8 mouse cellular contexts compared by ENCODE assay signal in genomic region chr16:96145110-96145800, GRCm38 (mm10). TPM values are rescaled to one million over a fixed set of nuclear protein-coding genes. Genes with fewer than 3 reads are reported as not detected.
DNase-seq lines count a peak whose midpoint lies in the region; ATAC-seq and TF ChIP-seq lines count a peak whose summit lies in the region.

Gene Wrb, plus strand, starts transcription at chr16:96145407.

- TF ChIP-seq CTCF in lung, adult 2 months (IDR thresholded peaks at IDR 0.05; ENCODE audit: insufficient read depth, low read length): peak; percentile 94

- DNase-seq in ES-E14 (ENCODE audit: low read depth, low spot score): peak; percentile 100
- DNase-seq in cerebellum, adult 11-12 months: peak; percentile 100
- DNase-seq in heart, postnatal 25 days (ENCODE audit: low spot score): peak; percentile 100
- DNase-seq in layer of hippocampus, adult 18-20 months (ENCODE audit: low spot score in 2 of 2): peak; percentile 100
- peak; percentile 99 for DNase-seq in lung, adult 2 months
- DNase-seq in thymus, adult 18-20 months: peak; percentile 99 to 100

- peaks cover 3% of the 10 kb centered on the region; the same call in 1 of the 2 replicates for H3K36me3 ChIP-seq in ES-E14 (ENCODE audit: control insufficient read depth, insufficient read depth, low read length, poor library complexity, severe bottlenecking)
- no peaks in the 10 kb centered on the region for H3K36me3 ChIP-seq in forebrain, embryonic 15.5 days

- peaks cover 0 to 22% of the 10 kb centered on the region in 2 experiments; a peak in 2 of 4 replicates for H3K4me1 ChIP-seq in ES-E14 (ENCODE audit: control insufficient read depth in 2 of 2, insufficient read depth in 2 of 2, low read length in 2 of 2, poor library complexity in 1 of 2)
- peaks cover 30% of the 10 kb centered on the region for H3K4me1 ChIP-seq in forebrain, embryonic 15.5 days
- H3K4me1 ChIP-seq in lung, adult 2 months (ENCODE audit: control insufficient read depth, insufficient read depth, low read length): no peaks in the 10 kb centered on the region

- intact Hi-C loops in heart, postnatal 25 days (cut with DNase I): loop anchor here (5.0 kb wide), 2 partner anchors 63 to 98 kb away; partner anchors contain the start of gene Brwd1

- H3K27ac ChIP-seq in ES-E14 (ENCODE audit: insufficient read depth, low read depth, low read length, poor library complexity, severe bottlenecking): peak within 1 kb of the TSS; percentile 14; the same call in 1 of the 2 replicates
- peak within 1 kb of the TSS; percentile 80 for H3K27ac ChIP-seq in forebrain, embryonic 15.5 days (replicated peaks)

- H3K9ac ChIP-seq in ES-E14 (ENCODE audit: insufficient read depth, low read depth, low read length, poor library complexity, severe bottlenecking): peak within 1 kb of the TSS; percentile 87
- H3K9ac ChIP-seq in forebrain, embryonic 15.5 days (replicated peaks): peak within 1 kb of the TSS; percentile 81

- TF ChIP-seq POLR2A in lung, adult 2 months (IDR thresholded peaks at IDR 0.05; ENCODE audit: borderline replicate concordance, extremely low read depth, low read depth, low read length): peak; percentile 71; the same call in 1 of the 2 replicates

- H3K27me3 ChIP-seq in forebrain, embryonic 15.5 days: no peaks in the 10 kb centered on the region

- peak within 1 kb of the TSS; percentile 75 for H3K4me2 ChIP-seq in forebrain, embryonic 15.5 days (replicated peaks)

- under 1% methylated on average over 68 of the region's 68 CpGs for WGBS in forebrain, embryonic 15.5 days
- WGBS in lung, adult 2 months: under 1% methylated on average over 68 of the region's 68 CpGs

- peak; percentile 98 for ATAC-seq in forebrain, embryonic 15.5 days (replicated peaks)
- ATAC-seq in neutrophil, adult 5-6 weeks (ENCODE audit: extremely low read depth, insufficient number of reproducible peaks, low FRiP score, poor library complexity, severe bottlenecking): peak; percentile 92

- in situ Hi-C loops in ES-E14 (cut with MboI; ENCODE audit: low sequenced_read_pairs in 2 of 2, unreplicated experiment in 2 of 2): no loop called here

- peak within 1 kb of the TSS; percentile 67 to 89 for H3K4me3 ChIP-seq in ES-E14 (ENCODE audit: insufficient read depth in 1 of 2, low read depth in 1 of 2, low read length in 2 of 2, poor library complexity in 1 of 2, severe bottlenecking in 1 of 2)
- H3K4me3 ChIP-seq in forebrain, embryonic 15.5 days: peak within 1 kb of the TSS; percentile 97
- H3K4me3 ChIP-seq in lung, adult 2 months (replicated peaks; ENCODE audit: extremely low read depth, low read depth, low read length): peak within 1 kb of the TSS; percentile 68

- H3K9me3 ChIP-seq in ES-E14 (ENCODE audit: control insufficient read depth, insufficient read depth, low read depth, low read length): no peaks in the 10 kb centered on the region
- H3K9me3 ChIP-seq in forebrain, embryonic 15.5 days: no peaks in the 10 kb centered on the region

TF ChIP-seq in ES-E14, 5 proteins besides CTCF, POLR2A, EP300 and RAD21:
- TF ChIP-seq HCFC1 (IDR thresholded peaks at IDR 0.05; ENCODE audit: borderline replicate concordance, insufficient read depth, low read length) (peak; percentile 85), ZC3H11A (IDR thresholded peaks at IDR 0.05; ENCODE audit: borderline replicate concordance, low read depth, low read length) (no peak), CHD2 (IDR thresholded peaks at IDR 0.05; ENCODE audit: low read depth, low read length) (peak; percentile 79; the same call in 1 of the 2 replicates), ZNF384 (IDR thresholded peaks at IDR 0.05; ENCODE audit: low read depth, low read length) (peak; percentile 33; the same call in 1 of the 2 replicates)

RNA-seq across cellular contexts. Expression of gene Wrb, which starts in this region (rescaled TPM):
- total RNA-seq in ES-E14 (2012; rRNA removed): 93.7 and 126 TPM in 2 replicates
- 163 and 175 TPM in 2 replicates for polyA plus RNA-seq in forebrain, embryonic 15.5 days (2015; fragmentation: Nextera tagmentation; extraction: Ambion mirVana)
- total RNA-seq in heart, postnatal 25 days (2021): 10 to 100 TPM; 14.6 to 15.8 TPM
- 10 to 100 TPM; 69.8 to 85.4 TPM for total RNA-seq in layer of hippocampus, adult 18-20 months (2021)
- 81.5 and 84.8 TPM in 2 replicates for polyA plus RNA-seq in lung, adult 2 months (2012; rRNA removed)
- total RNA-seq in neutrophil, adult 5-6 weeks (2017): 6.6 and 8.2 TPM in 2 replicates

Comparison
In these comparisons a context has a peak if more than half of its experiments do, and no peak if none do; other contexts are left out.
1. Peak in every context shown above with its lines: DNase-seq, ATAC-seq, H3K4me3 ChIP-seq and H3K27ac ChIP-seq.